Mouse (Mus musculus): ENCODE measurements around the gene Ccr6.

DNA sequence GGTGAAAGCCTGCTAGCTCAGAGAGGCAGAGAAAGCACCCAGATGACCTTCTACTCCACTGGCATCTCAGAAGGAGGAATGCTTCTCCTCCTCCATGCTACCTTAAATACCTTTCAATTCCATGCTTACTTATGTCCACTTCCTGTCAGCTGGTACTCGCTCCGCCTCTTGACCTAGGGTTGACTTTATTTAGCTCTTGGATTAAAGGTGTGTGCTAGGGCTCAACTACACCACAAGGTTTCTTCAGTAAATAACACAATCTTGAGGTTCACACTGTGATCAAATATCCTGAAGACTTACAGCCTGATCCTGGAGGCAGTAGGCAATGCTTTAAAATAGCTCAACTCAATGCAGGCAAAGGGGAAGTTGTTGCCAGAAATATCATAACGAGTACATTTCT lies 6.2 kb upstream of the Ccr6 start:
- TF ChIP-seq EP300 (IDR thresholded peaks at IDR 0.05; ENCODE audit: low read depth), result no peak
- no peak for TF ChIP-seq CTCF (IDR thresholded peaks at IDR 0.05; ENCODE audit: low read depth)
